Mouse (Mus musculus): ENCODE measurements at regions not wholly inside any gene's neighbourhood (a gene's known extent, or its start where the extent isn't known, plus 50 kb on each side); places are given as distances from the start of the nearest gene placed in this dataset.

GRCm38 (mm10) chr5:148740366-148741266 is 188.0 kb upstream of the Ubl3 start:
- no peak for TF ChIP-seq CTCF (IDR thresholded peaks at IDR 0.05; ENCODE audit: low read depth, low read length)
- no peak for TF ChIP-seq POLR2A (IDR thresholded peaks at IDR 0.05; ENCODE audit: insufficient read depth, low read length)

Data from ES-Bruce4 (cell line).